Comparison of ENCODE assay signal across 14 mouse cellular contexts in genomic region chr12:70015936-70016335, GRCm38 (mm10). TPM values are rescaled to one million over a fixed set of nuclear protein-coding genes. Genes with fewer than 3 reads are reported as not detected.
DNase-seq lines count a peak whose midpoint lies in the region; ATAC-seq and TF ChIP-seq lines count a peak whose summit lies in the region.
"Had no signal": no experiment of that assay in that cellular context is flagged by ENCODE, and none has a peak within 500 bp of the region (broad histone marks: within the 10 kb centered on the region; RNA-seq: fewer than 3 reads in every experiment).

No protein-coding gene starts in this region.

- no peak for TF ChIP-seq POLR2A in cerebellum, adult 2 months (IDR thresholded peaks at IDR 0.05; ENCODE audit: borderline replicate concordance, insufficient read depth, low read length)

- H3K9me3 ChIP-seq in lung, embryonic 16.5 days (ENCODE audit: control insufficient read depth, low read length): peaks cover 2% of the 10 kb centered on the region; the same call in 1 of the 2 replicates
- H3K9me3 ChIP-seq: neural tube, embryonic 12.5 days had no signal

- no peak overlapping the region for H3K4me3 ChIP-seq in lung, embryonic 16.5 days (ENCODE audit: low read length)
- no peak overlapping the region for H3K4me3 ChIP-seq in cerebellum, adult 2 months (replicated peaks; ENCODE audit: insufficient read depth, low read depth, low read length)
- H3K4me3 ChIP-seq: neural tube, embryonic 12.5 days had no signal

- peaks cover 9% of the 10 kb centered on the region for H3K36me3 ChIP-seq in lung, embryonic 16.5 days (ENCODE audit: control insufficient read depth, insufficient read depth, low read length)

- H3K4me2 ChIP-seq in lung, embryonic 16.5 days (ENCODE audit: low read depth, low read length): no peak overlapping the region
- H3K4me2 ChIP-seq: liver, embryonic 11.5 days; neural tube, embryonic 12.5 days had no signal

- H3K27me3 ChIP-seq in lung, embryonic 16.5 days (ENCODE audit: control insufficient read depth, insufficient read depth, low read depth, low read length): no peaks in the 10 kb centered on the region
- H3K27me3 ChIP-seq in cerebellum, adult 2 months (ENCODE audit: control insufficient read depth, insufficient read depth, low read length): no peaks in the 10 kb centered on the region
- H3K27me3 ChIP-seq: neural tube, embryonic 12.5 days had no signal

- WGBS in lung, embryonic 16.5 days: 54% methylated on average over 4 of the region's 4 CpGs
- WGBS in cerebellum, adult 2 months: 86% methylated on average over 4 of the region's 4 CpGs

- H3K27ac ChIP-seq in lung, embryonic 16.5 days (ENCODE audit: low read length): peak overlapping the region; percentile 21
- no peak overlapping the region for H3K27ac ChIP-seq in cerebellum, adult 2 months (ENCODE audit: insufficient read depth, low read length)
- H3K27ac ChIP-seq: neural tube, embryonic 12.5 days had no signal

- peak; percentile 13 to 14 for DNase-seq in heart, adult 18-20 months
- no peak for DNase-seq in heart, postnatal 4 days
- DNase-seq in urinary bladder, postnatal 14 days (ENCODE audit: low spot score): peak; percentile 31
- DNase-seq in urinary bladder, postnatal 10 days (ENCODE audit: low spot score): no peak
- no peak for DNase-seq in cerebellum, adult 2 months
- no peak for DNase-seq in gastrocnemius, adult 18-20 months (ENCODE audit: low spot score)
- DNase-seq: cerebellum, adult 11-12 months; gastrocnemius, postnatal 14 days; kidney, adult 2 months; thymus, adult 18-20 months had no signal

- no peak overlapping the region for H3K9ac ChIP-seq in lung, embryonic 16.5 days (ENCODE audit: low read length)
- H3K9ac ChIP-seq: neural tube, embryonic 12.5 days had no signal

- peak; percentile 64; the same call in 1 of the 2 replicates for ATAC-seq in lung, embryonic 16.5 days (ENCODE audit: low read depth)
- ATAC-seq: hindbrain, embryonic 16.5 days had no signal

- H3K4me1 ChIP-seq in lung, embryonic 16.5 days (replicated peaks; ENCODE audit: control insufficient read depth, insufficient read depth, low read length): peaks cover 5% of the 10 kb centered on the region
- no peaks in the 10 kb centered on the region for H3K4me1 ChIP-seq in cerebellum, adult 2 months (ENCODE audit: control insufficient read depth, insufficient read depth, low read length)
- H3K4me1 ChIP-seq: neural tube, embryonic 12.5 days had no signal

- no peak for TF ChIP-seq CTCF in cerebellum, adult 2 months (IDR thresholded peaks at IDR 0.05; ENCODE audit: borderline replicate concordance, insufficient read depth, low read depth, low read length)

RNA-seq across cellular contexts. Expression of gene Sav1, which starts 29.1 kb away (rescaled TPM):
- total RNA-seq in heart, adult 18-20 months (2021): 10 to 100 TPM; 22.3 to 23.2 TPM
- 10 to 100 TPM; 38.7 to 39.1 TPM for total RNA-seq in heart, postnatal 4 days (2021)
- 1.2 and 1.5 TPM in 2 replicates for polyA plus RNA-seq in lung, embryonic 16.5 days (2015; fragmentation: Nextera tagmentation; extraction: Ambion mirVana)
- polyA plus RNA-seq in cerebellum, adult 2 months (2012; rRNA removed): 20.8 and 22.5 TPM in 2 replicates
- 10 to 100 TPM; 35.4 to 43.6 TPM for total RNA-seq in gastrocnemius, adult 18-20 months (2021)

Comparison
In these comparisons a context has a peak if more than half of its experiments do, and no peak if none do; other contexts are left out.
1. DNase-seq: peak in heart, adult 18-20 months (2 of 2) and urinary bladder, postnatal 14 days (single experiment); none in heart, postnatal 4 days (single experiment), urinary bladder, postnatal 10 days (single experiment), cerebellum, adult 2 months (0 of 2) and gastrocnemius, adult 18-20 months (single experiment).